Mouse (Mus musculus): ENCODE measurements around the gene Kcnn4.

DNA sequence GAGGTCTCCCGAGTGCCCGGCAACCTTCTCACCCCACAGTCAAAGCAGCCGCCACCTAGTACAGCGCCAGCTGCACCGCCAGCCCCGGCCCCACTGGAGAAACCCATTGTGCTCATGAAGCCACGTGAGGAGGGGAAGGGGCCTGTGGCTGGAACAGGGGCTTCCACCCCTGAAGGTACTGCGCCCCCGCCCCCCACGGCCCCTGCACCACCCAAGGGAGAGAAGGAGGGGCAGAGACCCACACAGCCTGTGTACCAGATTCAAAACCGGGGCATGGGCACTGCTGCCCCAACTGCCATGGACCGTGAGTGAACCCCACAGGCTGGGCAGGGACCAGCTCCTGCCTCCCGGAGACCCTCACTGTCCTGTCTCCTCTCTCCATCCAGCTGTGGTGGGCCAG, 35.6 kb downstream of the Kcnn4 start:
- no peak for TF ChIP-seq POLR2A (IDR thresholded peaks at IDR 0.05; ENCODE audit: borderline replicate concordance, insufficient read depth, low read length)
- TF ChIP-seq CTCF (IDR thresholded peaks at IDR 0.05; ENCODE audit: borderline replicate concordance, insufficient read depth, low read depth, low read length) = no peak

Measured in cerebellum, adult 2 months (tissue).